ENCODE assay signal across 16 mouse cellular contexts in genomic region chr1:132306808-132307207, GRCm38 (mm10). TPM values are rescaled to one million over a fixed set of nuclear protein-coding genes. Genes with fewer than 3 reads are reported as not detected.
A peak's percentile ranks its signal among the peaks of the same experiment; 100 is the strongest.
DNase-seq lines count a peak whose midpoint lies in the region; ATAC-seq and TF ChIP-seq lines count a peak whose summit lies in the region.
"Had no signal": no experiment of that assay in that cellular context is flagged by ENCODE, and none has a peak within 500 bp of the region (broad histone marks: within the 10 kb centered on the region; RNA-seq: fewer than 3 reads in every experiment).

No protein-coding gene starts in this region.

- H3K9ac ChIP-seq in kidney, postnatal 0 days (ENCODE audit: low read depth, low read length) = no peak overlapping the region
- H3K9ac ChIP-seq in kidney, embryonic 16.5 days (replicated peaks; ENCODE audit: low read length) = no peak overlapping the region
- H3K9ac ChIP-seq: hindbrain, embryonic 12.5 days; limb, embryonic 13.5 days; liver, embryonic 14.5 days; midbrain, embryonic 12.5 days had no signal

- H3K36me3 ChIP-seq in kidney, postnatal 0 days (ENCODE audit: insufficient read depth, low read length) = no peaks in the 10 kb centered on the region
- no peaks in the 10 kb centered on the region for H3K36me3 ChIP-seq in kidney, embryonic 16.5 days (ENCODE audit: insufficient read depth, low read length)
- H3K36me3 ChIP-seq in limb, embryonic 10.5 days = no peaks in the 10 kb centered on the region
- H3K36me3 ChIP-seq: forebrain, embryonic 10.5 days; hindbrain, embryonic 12.5 days; limb, embryonic 13.5 days; midbrain, embryonic 12.5 days had no signal

- ATAC-seq in kidney, postnatal 0 days (replicated peaks; ENCODE audit: low FRiP score, low read depth) = no peak
- no peak for ATAC-seq in kidney, embryonic 16.5 days (ENCODE audit: low FRiP score, low TSS enrichment)
- ATAC-seq: intestine, embryonic 16.5 days had no signal

- H3K9me3 ChIP-seq in kidney, postnatal 0 days (replicated peaks; ENCODE audit: low read length) = no peaks in the 10 kb centered on the region
- H3K9me3 ChIP-seq in kidney, embryonic 16.5 days (ENCODE audit: low read length) = no peaks in the 10 kb centered on the region
- no peaks in the 10 kb centered on the region for H3K9me3 ChIP-seq in limb, embryonic 10.5 days (replicated peaks)
- H3K9me3 ChIP-seq: forebrain, embryonic 10.5 days; hindbrain, embryonic 12.5 days; limb, embryonic 13.5 days; midbrain, embryonic 12.5 days had no signal

- peaks cover 11% of the 10 kb centered on the region for H3K4me1 ChIP-seq in kidney, postnatal 0 days (replicated peaks; ENCODE audit: insufficient read depth, low read length)
- peaks cover 14% of the 10 kb centered on the region for H3K4me1 ChIP-seq in kidney, embryonic 16.5 days (ENCODE audit: insufficient read depth, low read length)
- H3K4me1 ChIP-seq in limb, embryonic 10.5 days = peaks cover 32% of the 10 kb centered on the region

- H3K4me3 ChIP-seq in kidney, postnatal 0 days (replicated peaks; ENCODE audit: low read depth, low read length) = no peak overlapping the region
- no peak overlapping the region for H3K4me3 ChIP-seq in kidney, embryonic 16.5 days (ENCODE audit: low read length)
- H3K4me3 ChIP-seq in limb, embryonic 10.5 days = no peak overlapping the region
- H3K4me3 ChIP-seq: forebrain, embryonic 10.5 days; hindbrain, embryonic 12.5 days; layer of hippocampus, adult 2 months; left cerebral cortex, adult 2 months; limb, embryonic 13.5 days; midbrain, embryonic 12.5 days had no signal

- no peak overlapping the region for H3K4me2 ChIP-seq in kidney, postnatal 0 days (ENCODE audit: low read length)
- H3K4me2 ChIP-seq in kidney, embryonic 16.5 days (replicated peaks; ENCODE audit: low read depth, low read length) = no peak overlapping the region
- H3K4me2 ChIP-seq: hindbrain, embryonic 12.5 days; limb, embryonic 13.5 days; midbrain, embryonic 12.5 days had no signal

- no peak overlapping the region for H3K27ac ChIP-seq in kidney, postnatal 0 days
- H3K27ac ChIP-seq in kidney, embryonic 16.5 days (ENCODE audit: low read length) = no peak overlapping the region
- H3K27ac ChIP-seq in limb, embryonic 10.5 days = no peak overlapping the region
- H3K27ac ChIP-seq: hindbrain, embryonic 12.5 days; layer of hippocampus, adult 2 months; left cerebral cortex, adult 2 months; limb, embryonic 13.5 days; liver, embryonic 14.5 days; midbrain, embryonic 12.5 days had no signal

- TF ChIP-seq CTCF in kidney, postnatal 0 days (IDR thresholded peaks at IDR 0.05; ENCODE audit: low read depth) = no peak

- WGBS in kidney, postnatal 0 days = 17% methylated on average over 4 of the region's 4 CpGs
- 18% methylated on average over 4 of the region's 4 CpGs for WGBS in kidney, embryonic 16.5 days
- 21% methylated on average over 4 of the region's 4 CpGs for WGBS in limb, embryonic 10.5 days

- DNase-seq in adrenal gland, adult (ENCODE audit: inconsistent age in 2 of 2, low spot score in 1 of 2) = peak; percentile 50 to 70
- DNase-seq in adrenal gland, postnatal 25 days = no peak
- peak; percentile 54 for DNase-seq in kidney, postnatal 0 days (ENCODE audit: low spot score)
- DNase-seq in R1 (ENCODE audit: low read depth, low spot score) = peak; percentile 40
- DNase-seq in limb, embryonic 10.5 days (ENCODE audit: low spot score) = peak; percentile 55
- no peak for DNase-seq in layer of hippocampus, adult 9-10 months (ENCODE audit: low spot score)
- DNase-seq in ovary, postnatal 36 days (ENCODE audit: low spot score) = no peak

- H3K27me3 ChIP-seq in kidney, postnatal 0 days (ENCODE audit: insufficient read depth, low read length) = no peaks in the 10 kb centered on the region
- H3K27me3 ChIP-seq in kidney, embryonic 16.5 days (ENCODE audit: insufficient read depth, low read length) = no peaks in the 10 kb centered on the region; the same call in 1 of the 2 replicates
- H3K27me3 ChIP-seq in limb, embryonic 10.5 days (ENCODE audit: low read depth, poor library complexity, severe bottlenecking) = peaks cover 33% of the 10 kb centered on the region; the same call in 1 of the 2 replicates

RNA-seq across cellular contexts. Expression of gene Klhdc8a, which starts 8.4 kb away (rescaled TPM):
- 116 and 153 TPM in 2 replicates for total RNA-seq in adrenal gland, postnatal 25 days (2021)
- polyA plus RNA-seq in kidney, postnatal 0 days (2015; fragmentation: Nextera tagmentation; extraction: Ambion mirVana) = 4.1 and 5.0 TPM in 2 replicates
- polyA plus RNA-seq in kidney, embryonic 16.5 days (2015; fragmentation: Nextera tagmentation; extraction: Ambion mirVana) = 1.8 and 2.1 TPM in 2 replicates
- not detected in 2 replicates for polyA plus RNA-seq in limb, embryonic 10.5 days (2016; fragmentation: Nextera tagmentation; extraction: Ambion mirVana)

RNA-seq across cellular contexts. Expression of gene Nuak2, which starts 9.1 kb away (rescaled TPM):
- total RNA-seq in adrenal gland, postnatal 25 days (2021) = 2.4 and 4.8 TPM in 2 replicates
- polyA plus RNA-seq in kidney, postnatal 0 days (2015; fragmentation: Nextera tagmentation; extraction: Ambion mirVana) = 8.7 and 9.6 TPM in 2 replicates
- 4.3 and 5.5 TPM in 2 replicates for polyA plus RNA-seq in kidney, embryonic 16.5 days (2015; fragmentation: Nextera tagmentation; extraction: Ambion mirVana)
- polyA plus RNA-seq in limb, embryonic 10.5 days (2016; fragmentation: Nextera tagmentation; extraction: Ambion mirVana) = 0.84 and 0.92 TPM in 2 replicates

Comparison
In these comparisons a context has a peak if more than half of its experiments do, and no peak if none do; other contexts are left out.
1. DNase-seq: peak in adrenal gland, adult (2 of 2), kidney, postnatal 0 days (single experiment), R1 (single experiment) and limb, embryonic 10.5 days (single experiment); none in adrenal gland, postnatal 25 days (single experiment), layer of hippocampus, adult 9-10 months (single experiment) and ovary, postnatal 36 days (single experiment).